Mouse (Mus musculus) layer of hippocampus, adult 9-11 months (tissue): ENCODE measurements around the gene Kdr.
"Not testable (repeated sequence)": the region's sequence is repeated elsewhere in the genome, so short reads cannot be mapped to it uniquely, and the experiment has no call there.

ENCODE experiments used
- DNase-seq: peaks from one replicate; pipeline ENCODE4 v3.0.0; 2022

Gene Kdr

DNA sequence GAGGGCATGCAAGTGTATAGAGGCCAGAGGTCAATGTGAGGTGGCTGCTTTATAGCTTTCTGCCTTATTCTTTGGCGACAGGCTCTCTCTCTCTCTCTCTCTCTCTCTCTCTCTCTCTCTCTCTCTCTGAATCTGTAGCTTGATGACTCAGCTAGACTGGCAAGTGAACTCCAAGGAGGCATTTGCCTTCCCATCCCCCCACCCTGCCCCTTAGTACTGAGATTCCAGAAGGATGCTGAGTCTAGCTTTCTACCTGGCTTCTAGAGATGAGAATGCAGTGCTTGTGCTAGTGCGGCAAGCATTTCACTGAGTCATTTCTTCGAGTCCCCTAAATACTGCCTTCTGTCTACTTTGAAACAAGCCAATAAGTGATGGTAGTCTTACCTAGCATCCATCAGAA, 21.7 kb downstream of the Kdr start:
- DNase-seq: no peak

DNA sequence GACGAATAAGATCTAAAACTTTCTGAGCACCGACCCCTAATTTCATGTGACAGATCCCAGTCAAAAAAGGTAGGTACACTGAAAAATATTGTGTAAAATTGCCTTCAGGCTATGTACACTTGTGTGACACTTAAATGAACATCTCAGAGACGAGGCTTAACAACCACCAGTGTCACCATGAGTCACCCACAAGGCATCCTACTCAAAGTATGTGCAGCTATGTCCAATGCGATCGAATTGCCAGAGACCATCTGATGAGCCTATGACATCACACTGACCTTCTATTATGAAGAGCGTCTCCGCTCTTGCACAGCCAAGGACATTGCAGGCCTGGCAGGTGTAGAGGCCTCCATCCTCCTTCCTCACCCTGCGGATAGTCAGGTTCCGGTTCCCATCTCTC, 22.4 kb downstream of the Kdr start:
- no peak for DNase-seq

DNA sequence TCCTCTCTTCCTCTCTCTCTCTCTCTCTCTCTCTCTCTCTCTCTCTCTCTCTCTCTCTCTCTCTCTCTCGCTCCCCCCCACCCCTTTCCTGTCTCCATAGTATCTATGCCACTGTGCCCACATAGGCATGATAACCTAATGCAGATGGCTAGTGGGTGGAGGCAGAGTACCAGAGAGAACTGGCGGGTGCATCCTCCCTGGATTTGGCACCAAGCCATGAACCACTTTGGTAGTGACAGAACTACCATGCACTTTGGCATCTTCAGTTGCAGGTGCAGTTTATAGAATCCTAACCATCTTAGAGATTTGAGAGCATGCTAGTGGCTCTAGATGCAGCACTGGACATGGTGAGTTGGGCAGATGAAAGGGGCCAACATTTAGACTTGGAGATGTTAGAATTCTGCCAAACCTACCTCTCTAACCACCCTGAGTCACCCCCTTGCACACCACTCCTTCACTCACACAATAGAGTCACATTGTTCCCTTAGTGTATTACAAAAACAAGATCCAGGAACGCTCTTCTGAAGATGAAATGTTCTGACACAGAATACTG, 23.4 kb downstream of the Kdr start:
- DNase-seq: peak; percentile 61

DNA sequence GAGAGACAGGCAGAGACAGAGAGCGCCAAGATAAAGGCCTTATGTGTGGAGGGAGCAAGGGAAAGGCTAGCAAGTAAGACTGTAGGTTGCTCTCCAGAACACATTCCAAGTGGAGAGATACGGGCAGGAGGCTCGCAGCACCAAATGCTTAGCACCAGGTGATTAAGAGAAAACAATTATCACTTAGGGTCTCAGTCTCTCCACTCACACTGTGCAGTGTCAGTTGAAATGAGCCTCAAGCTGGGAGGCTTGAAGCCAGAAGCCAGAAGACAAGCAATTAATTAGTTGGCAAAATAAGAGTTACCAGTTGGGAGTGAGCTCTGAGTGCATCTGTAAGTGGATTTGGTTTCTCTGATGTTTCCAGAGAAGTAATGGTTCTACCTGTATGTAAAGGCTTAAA, 24.0 kb downstream of the Kdr start:
- no peak for DNase-seq

DNA sequence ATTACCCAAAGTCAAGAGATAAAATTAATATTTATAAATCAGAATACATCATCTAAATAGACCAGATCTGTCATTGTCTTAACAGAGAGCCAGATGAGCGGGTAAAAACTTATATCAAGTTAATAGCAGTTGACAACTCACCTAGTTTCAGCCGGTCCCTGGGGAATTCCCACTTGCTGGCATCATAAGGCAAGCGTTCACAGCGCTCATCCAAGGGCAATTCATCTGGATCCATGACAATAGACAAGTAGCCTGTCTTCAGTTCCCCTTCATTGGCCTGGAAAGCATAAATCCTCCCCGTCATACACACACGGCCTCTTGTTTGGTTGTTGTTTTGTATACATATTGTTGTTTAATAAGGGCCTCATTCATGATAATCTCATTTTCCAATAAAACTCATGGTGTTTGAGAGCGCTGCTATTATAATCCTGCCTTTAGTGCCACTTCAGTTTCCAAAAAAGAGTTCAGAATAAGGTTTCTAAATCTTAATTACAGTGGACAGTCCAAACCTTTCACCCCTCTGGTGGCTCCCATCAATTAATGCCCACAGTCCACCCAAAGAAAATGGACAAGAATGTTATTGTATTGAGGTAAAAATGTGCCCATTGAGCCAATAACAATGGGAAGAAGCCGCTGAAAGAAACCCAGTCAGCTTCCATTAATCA, 26.0 kb downstream of the Kdr start:
- DNase-seq: no peak

DNA sequence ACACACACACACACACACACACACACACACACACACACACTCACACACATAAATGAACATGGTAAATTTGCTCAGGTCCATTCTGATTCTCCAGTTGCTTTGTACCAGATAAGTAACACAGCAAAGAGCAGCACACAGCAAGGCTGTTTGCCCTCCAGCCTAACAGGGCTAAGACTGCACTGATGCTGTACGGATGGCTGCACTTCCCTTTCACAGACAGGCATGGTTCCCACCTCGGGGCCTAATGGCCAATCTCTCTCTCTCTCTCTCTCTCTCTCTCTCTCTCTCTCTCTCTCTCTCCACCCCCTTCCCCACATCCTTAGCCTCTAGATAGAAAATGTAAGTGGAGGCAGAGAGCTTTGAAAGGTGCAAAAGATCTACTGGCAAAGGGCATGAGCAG, 27.4 kb downstream of the Kdr start:
- DNase-seq: no peak

DNA sequence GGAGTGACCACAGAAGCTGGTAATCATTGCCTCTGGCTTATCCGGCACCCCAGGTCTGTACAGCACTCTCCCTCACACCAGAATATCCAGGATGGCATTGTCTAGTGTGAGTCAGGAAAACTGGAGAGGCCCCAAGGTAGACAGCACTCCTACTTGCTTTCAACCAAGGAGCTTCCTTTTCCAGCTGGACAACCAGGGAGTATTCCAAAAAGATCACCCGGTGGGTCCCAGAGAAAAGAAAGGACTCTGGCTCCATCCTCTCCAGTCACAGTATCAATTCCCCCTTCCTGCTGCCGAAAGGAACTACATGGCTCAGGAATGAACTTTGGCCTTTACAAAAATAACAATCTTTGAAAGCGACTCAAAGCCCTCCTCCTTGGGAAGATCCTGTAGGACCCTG, 32.9 kb downstream of the Kdr start:
- no peak for DNase-seq

DNA sequence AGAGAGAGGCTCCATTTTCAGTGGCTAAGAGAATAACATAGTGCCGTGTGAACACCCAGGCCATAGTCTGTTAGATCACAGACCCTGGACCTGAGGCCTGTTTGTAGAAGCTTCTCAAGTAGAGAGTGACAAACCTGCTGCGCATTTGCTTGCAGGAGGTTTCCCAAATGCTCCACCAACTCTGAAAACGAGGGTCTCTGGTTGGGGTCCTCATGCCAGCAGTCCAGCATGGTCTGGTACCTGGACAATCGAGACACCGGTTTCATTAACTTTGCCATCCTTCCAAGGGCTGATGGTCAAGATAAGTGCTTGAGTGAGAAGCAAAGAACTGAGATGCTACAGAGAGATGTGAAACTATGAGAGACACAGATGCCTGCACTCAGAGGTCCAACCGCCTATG, 35.0 kb downstream of the Kdr start:
- DNase-seq: no peak

DNA sequence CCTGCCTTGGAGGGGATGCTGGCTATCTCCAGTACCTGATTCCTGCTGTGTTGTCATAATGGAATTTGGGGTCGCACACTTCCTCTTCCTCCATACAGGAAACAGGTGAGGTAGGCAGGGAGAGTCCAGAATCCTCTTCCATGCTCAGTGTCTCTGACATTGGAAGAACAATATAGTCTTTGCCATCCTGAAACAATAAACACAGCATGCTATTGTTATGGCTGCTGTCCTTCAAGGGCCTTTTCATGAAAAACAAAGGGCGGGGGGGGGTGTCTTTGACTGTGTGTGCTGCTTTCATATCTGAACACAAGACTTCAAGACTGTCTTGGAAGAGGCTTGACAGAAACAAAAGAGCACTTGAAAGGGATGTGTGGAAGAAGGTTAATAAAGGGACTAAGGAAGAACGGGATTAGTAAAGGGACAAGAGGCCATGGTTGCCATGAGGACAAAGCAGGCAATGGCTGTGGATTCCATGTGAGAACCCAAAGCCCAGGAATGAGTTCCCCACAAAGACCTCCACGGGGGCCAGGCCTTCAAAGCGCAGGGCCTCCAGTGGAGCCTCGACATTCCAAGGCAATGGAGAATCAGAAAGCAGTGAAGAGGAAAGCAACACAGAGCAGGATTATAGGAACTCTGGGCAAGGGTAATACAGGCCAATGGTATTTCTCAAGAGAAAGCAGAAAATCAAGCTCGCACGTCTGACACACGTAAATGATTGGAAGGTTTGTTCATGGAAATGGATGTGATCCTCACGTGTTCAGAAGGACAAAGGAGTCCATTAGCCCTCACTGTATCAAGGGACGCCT, 36.3 kb downstream of the Kdr start:
- DNase-seq: no peak

DNA sequence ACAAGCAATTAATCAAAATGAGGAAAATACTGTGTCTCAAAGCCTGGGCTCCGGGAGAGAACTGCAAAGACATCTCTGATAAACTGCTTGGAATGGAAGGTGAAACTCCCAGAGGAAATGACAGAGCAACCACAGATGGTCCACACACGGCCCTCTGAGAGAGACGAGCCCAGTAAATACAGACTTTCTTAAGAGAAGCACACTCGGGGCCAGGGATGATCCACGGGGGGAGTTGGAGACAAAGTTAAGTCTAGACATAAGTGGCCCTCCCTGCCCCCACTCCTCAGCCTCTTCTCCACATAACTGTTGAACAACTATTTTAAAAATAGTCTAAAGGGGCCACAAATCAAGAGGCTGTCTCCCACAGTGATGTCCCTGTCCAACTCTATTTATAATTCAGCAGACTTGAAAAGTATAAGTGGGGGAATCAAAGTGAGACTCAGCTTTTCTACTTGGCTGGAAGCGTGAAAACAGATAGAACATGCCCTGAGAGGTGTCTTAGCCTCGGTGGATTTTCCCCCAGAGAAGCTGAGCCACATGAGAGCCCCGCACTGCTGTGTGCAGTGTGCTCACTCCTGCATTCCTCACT, 39.0 kb downstream of the Kdr start:
- DNase-seq: no peak

DNA sequence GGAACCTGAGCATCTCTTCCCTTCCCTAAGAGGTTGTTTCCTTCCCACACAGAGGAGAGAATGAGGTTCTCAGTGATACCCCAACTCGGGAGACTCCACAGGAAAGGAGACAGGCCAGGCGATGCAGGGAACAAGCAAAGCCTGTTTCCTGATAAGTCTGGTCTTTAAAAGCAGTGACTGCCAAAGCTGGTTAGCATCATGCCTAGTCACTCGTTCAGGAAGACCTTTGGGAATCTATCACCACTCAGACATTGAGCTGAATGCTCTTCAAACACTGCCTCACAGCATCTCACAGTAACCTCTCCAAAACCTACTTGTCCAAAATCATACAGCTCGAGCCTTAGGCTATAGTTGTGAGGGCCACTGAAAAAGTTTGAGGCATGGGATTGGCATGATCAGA, 40.2 kb downstream of the Kdr start:
- no peak for DNase-seq

DNA sequence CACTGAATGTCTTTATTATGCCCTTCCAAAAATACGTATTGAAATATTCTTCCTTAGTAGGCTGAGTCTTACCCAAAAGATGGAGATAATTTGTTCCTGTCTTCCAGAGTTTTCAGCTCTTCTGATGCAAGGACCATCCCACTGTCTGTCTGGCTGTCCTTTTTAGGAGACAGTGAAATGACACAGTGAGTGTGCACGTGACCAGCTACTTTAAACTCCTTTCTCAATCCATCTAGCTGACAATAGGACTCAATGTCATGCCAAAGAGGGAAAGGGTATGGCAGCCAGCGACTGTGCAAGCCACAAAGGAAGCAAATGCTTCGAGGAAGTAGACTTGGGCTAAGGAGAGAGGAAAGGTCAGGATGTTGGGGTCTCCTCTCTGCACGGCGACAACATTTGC, 42.0 kb downstream of the Kdr start:
- DNase-seq: no peak

DNA sequence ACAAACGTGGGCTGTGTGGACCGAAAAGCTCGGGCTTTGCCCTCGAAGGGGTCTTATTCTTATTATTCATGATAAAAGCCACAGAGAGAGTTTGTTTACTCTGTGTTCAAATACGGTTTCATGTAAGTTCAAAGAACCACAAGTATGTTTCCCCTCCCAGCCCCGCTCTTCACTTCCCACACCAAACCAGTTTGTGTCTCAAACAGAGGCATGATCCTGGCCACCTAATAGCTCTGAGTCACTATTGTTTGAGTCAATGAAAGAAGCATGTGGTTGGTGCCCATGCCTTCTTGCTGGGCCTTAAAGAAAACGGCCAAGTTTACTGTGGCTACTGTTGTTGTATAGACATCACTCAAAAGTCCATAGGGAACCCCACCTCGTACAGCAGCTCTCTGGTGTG, 43.0 kb downstream of the Kdr start:
- no peak for DNase-seq

DNA sequence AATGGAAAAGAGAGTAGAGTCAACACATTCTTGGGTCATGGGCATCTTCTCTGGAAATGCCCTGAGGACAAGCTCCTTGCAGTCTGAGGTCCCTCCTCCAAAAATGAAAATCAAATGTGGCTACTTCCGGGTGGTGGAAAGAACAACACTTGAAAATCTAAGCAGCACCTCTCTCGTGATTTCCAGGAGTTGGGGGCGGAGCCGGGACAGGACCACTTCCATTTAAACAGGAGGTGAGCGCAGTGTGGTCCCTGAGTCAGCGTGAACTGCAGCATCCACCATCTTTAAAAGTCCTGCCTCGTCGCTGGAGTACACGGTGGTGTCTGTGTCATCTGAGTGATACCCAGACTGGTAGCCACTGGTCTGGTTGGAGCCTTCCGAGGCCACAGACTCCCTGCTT, 44.1 kb downstream of the Kdr start:
- no peak for DNase-seq

DNA sequence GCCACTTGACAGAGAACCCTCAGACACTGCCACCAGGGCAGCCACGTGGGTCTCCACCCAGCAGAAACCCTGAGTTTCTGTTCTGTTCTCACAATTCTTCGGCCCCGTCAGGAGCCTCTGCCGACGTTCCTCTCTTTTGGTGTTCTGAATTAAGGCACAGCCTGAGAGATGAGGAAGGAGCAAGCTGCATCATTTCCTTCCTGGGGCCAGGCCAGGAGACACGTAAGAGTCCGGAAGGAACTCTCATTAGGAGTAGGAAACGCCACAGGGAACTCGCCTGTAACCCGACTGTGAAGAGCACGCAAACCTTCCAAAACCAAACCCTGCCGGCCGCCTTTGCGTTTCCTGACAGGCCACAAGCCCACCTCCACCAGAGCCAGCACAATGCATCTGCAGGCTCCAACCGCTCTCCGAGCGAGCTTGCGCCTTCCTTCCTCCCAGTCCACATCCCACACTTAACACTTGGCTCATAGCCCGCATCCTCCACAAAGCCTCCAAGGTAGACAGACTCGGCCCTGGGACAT, 44.7 kb downstream of the Kdr start:
- peak; percentile 69 for DNase-seq

DNA sequence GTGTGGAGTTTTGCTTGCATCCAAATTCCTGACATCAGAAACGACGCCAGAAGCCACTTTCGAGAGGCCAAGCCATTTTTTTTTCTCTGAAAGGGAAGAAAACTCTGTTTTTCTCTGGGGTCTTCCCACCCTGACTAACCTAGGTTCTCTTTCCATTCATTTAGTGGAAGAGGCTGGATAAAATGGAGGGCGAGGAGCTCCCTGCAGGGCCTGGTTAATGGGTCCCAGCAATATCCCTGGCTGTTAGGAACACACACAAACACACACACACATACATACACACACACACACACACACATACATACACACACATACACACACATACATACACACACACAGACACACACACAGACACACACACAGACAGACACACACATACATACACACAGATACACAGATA, 46.8 kb downstream of the Kdr start:
- DNase-seq: not testable (repeated sequence)

DNA sequence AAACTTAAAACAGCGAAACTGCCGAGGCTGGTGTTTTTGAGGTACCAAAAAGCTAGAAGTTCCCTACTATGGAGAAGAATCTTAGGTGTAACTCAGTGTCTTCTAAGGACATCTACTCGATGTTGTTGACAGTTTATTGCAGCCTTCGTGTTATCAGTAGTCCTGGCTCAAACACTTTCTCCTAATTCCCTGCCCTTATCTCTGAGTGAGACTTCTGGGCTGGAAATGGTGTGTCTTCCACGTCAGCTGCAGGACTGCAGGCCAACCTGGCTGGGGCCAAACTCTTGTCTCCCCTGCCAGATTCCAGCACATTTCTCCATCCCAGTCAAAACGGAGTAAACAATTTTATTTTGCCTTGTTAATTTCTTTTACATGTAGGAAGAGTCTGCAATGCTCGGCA, 48.3 kb downstream of the Kdr start:
- no peak for DNase-seq

DNA sequence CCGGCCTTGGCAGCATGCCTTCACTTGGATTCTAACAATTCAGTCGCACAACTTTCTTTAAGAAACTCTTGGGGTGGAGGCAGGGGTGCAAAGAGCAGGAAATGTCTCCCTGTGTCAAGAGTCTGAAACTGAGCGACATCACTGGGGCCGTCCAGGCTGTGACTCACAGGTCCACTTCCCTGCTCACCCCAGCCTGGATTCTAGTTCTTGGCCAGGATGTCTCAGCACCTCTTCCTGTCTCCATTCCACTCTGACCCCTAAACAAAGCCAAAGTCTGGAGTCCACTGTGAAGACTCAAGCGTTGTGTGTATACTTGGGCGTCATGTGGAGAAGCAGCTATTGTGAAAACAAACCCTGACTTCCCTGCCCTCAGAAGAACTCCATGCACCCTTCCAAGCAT, 55.6 kb downstream of the Kdr start:
- no peak for DNase-seq

DNA sequence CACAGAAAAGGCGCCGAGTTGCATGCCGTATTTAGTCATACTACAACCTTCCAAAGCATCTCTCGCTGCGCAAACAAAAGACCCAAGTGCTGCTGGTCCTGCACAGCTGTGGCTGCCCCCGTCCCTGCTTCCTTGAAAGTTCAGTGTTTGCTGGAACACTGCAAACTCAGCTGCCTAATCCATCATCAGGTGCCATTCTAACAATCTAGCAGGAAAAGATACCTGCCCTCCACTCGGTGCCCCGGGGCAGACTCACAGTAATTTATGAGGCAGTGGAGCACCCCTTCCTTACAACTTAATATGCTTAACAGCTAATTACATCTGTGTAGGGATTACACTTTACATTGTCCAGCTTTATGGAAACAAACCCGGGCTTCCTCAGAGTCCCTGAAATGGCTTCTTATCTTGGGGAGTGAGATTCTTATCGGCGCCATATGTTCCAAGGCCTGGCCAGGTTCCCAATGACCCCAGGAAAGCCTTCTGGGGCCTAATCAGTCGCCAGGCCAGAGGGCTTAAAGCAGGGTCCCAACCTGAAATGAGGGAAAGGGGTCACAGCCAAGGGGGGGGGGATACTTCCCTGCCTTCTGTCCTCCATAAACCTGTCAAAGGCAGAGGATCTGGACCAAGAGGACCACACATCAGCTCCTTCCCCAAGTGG, 56.4 kb downstream of the Kdr start:
- DNase-seq: no peak

DNA sequence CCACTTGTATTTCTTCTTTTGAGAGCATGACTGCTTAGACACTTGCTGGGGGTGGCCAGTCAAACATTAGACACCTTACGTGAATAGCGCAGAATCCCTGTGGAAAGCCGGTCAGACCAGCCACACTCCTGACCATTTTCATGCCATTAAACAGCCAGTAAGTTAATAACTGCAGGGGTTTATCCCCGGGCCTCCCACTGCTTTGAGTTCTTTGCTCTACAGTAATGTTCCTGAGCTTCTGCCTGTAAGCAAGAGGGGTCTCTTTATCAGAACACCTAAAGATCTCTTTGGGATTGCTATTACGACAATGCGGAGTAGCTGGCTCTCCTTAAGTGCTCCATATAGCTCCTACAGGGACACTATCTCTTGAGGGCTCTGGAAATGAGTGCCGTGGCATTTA, 58.7 kb downstream of the Kdr start:
- DNase-seq: no peak

DNA sequence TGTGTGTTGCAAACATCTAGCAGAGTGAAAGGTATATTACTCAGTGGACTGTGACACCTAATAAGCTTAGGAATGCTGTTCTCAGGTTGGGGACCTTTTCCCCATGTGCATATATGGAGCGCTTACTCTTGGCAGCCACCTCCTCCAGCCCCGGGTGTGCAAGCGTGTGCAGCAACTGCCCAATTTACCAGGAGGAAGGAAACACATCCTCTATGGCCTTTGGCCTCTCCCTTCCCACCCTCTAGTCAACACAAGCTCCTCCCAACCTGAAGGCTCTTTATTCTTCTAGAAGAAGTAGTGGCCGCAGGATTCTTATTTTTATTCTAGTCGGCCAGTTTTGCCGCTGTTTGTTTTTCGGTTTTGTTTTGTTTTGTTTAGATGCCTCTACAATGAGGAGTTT, 60.1 kb downstream of the Kdr start:
- no peak for DNase-seq

DNA sequence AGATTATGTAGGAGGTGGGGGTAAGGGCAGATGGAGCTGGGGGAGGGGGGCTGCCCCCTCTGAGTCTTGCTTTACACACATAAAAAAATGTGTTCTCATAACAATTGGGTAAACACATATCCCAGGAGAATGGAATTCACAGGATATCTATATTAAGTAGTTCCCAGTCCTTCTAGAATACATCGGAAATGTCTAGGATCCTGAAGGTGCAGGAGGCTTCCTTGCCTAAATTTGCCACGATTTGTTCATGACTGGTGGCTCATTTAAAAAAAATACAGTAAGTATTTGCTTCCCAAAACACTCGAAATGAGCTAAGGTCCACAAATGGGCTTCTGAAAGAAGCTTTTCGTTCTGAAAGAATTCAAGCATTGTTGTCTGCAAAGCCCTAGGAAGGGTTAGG, 61.0 kb downstream of the Kdr start:
- DNase-seq: no peak

DNA sequence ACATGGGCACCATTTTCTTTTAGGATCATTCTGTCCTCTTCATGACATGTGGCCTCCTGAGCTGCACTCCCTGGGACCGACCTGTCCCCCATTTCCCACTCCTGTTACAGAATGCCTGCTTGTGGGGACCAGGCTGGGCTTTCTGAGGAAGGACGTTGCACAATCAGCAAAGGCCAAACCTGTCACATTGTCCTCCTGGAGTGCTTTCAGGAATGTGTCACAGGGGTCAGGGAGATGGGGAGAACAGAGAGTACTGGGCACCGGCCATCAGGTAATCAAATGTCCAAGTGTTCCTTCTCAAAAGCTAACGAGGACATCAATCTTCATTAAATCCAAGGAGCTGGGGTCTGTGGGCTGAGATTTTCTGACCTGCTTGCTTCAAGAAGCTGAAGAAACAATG, 72.2 kb downstream of the Kdr start:
- DNase-seq: no peak
